Mouse (Mus musculus) erythroblast, embryonic 14.5 days (primary cell): ENCODE results near the gene Adamtsl1.

Experiments
- GATA1 ChIP-seq: IDR thresholded peaks from 2 replicates; pipeline ENCODE4 v1.6.1; 2012; ENCODE audit warnings: low read length, inconsistent platforms, mixed read lengths
- TAL1 ChIP-seq: IDR thresholded peaks from 3 replicates; pipeline ENCODE4 v1.6.1; 2012; ENCODE audit warnings: low read length, inconsistent platforms, mixed read lengths

- TF ChIP-seq GATA1 (no peak), TAL1 (no peak)
These were observed 227.9 kb downstream of the Adamtsl1 start for GRCm38 (mm10) chr4:85741825-85742391.
